In genomic region chr9:46112246-46112645, GRCm38 (mm10) we compare ENCODE assay signal across 10 mouse cellular contexts.
DNase-seq lines count a peak whose midpoint lies in the region; ATAC-seq and TF ChIP-seq lines count a peak whose summit lies in the region.
"Had no signal": no experiment of that assay in that cellular context is flagged by ENCODE, and none has a peak within 500 bp of the region (broad histone marks: within the 10 kb centered on the region; RNA-seq: fewer than 3 reads in every experiment).

No protein-coding gene starts in this region.

- no peak overlapping the region for H3K4me3 ChIP-seq in forebrain, embryonic 10.5 days
- no peak overlapping the region for H3K4me3 ChIP-seq in forebrain, embryonic 12.5 days (replicated peaks)
- no peak overlapping the region for H3K4me3 ChIP-seq in heart, embryonic 10.5 days
- H3K4me3 ChIP-seq in lung, adult 2 months (replicated peaks; ENCODE audit: extremely low read depth, low read depth, low read length): no peak overlapping the region

- no peak for DNase-seq in forebrain, embryonic 10.5 days (ENCODE audit: extremely low spot score, low spot score)
- DNase-seq in adrenal gland, postnatal 10 days: peak; percentile 47
- no peak for DNase-seq in heart, embryonic 10.5 days (ENCODE audit: low spot score)
- DNase-seq in lung, adult 2 months: peak; percentile 62
- no peak for DNase-seq in cerebellum, postnatal 25 days
- DNase-seq in layer of hippocampus, postnatal 10 days (ENCODE audit: low spot score in 2 of 2): no peak
- no peak for DNase-seq in T-cell, adult 2 months (ENCODE audit: low spot score)
- DNase-seq: cerebellum, adult 9-10 months had no signal

- H3K27ac ChIP-seq in forebrain, embryonic 10.5 days: peak overlapping the region; percentile 49; the same call in 1 of the 2 replicates
- no peak overlapping the region for H3K27ac ChIP-seq in forebrain, embryonic 12.5 days
- 0 out of 2 replicates have a peak overlapping the region, but pooled peaks have one; percentile 16 for H3K27ac ChIP-seq in heart, embryonic 10.5 days

- H3K27me3 ChIP-seq in forebrain, embryonic 10.5 days (ENCODE audit: poor library complexity, severe bottlenecking): no peaks in the 10 kb centered on the region
- H3K27me3 ChIP-seq in forebrain, embryonic 12.5 days: no peaks in the 10 kb centered on the region
- H3K27me3 ChIP-seq in heart, embryonic 10.5 days (ENCODE audit: insufficient read depth, poor library complexity, severe bottlenecking): no peaks in the 10 kb centered on the region
- H3K27me3 ChIP-seq: megakaryocyte, embryonic 14.5 days had no signal

- no peaks in the 10 kb centered on the region for H3K9me3 ChIP-seq in forebrain, embryonic 10.5 days
- no peaks in the 10 kb centered on the region for H3K9me3 ChIP-seq in forebrain, embryonic 12.5 days
- H3K9me3 ChIP-seq in heart, embryonic 10.5 days: no peaks in the 10 kb centered on the region
- H3K9me3 ChIP-seq: megakaryocyte, embryonic 14.5 days had no signal

- TF ChIP-seq CTCF in lung, adult 2 months (IDR thresholded peaks at IDR 0.05; ENCODE audit: insufficient read depth, low read length): no peak

- H3K36me3 ChIP-seq in forebrain, embryonic 10.5 days (replicated peaks): no peaks in the 10 kb centered on the region
- H3K36me3 ChIP-seq in forebrain, embryonic 12.5 days (replicated peaks): no peaks in the 10 kb centered on the region
- no peaks in the 10 kb centered on the region for H3K36me3 ChIP-seq in heart, embryonic 10.5 days

- no peak overlapping the region for H3K4me2 ChIP-seq in forebrain, embryonic 12.5 days

- H3K9ac ChIP-seq in forebrain, embryonic 12.5 days: no peak overlapping the region

- ATAC-seq in forebrain, embryonic 12.5 days (ENCODE audit: low FRiP score): no peak

- H3K4me1 ChIP-seq in forebrain, embryonic 10.5 days: peaks cover 41% of the 10 kb centered on the region
- H3K4me1 ChIP-seq in forebrain, embryonic 12.5 days: peaks cover 24% of the 10 kb centered on the region
- peaks cover 38% of the 10 kb centered on the region for H3K4me1 ChIP-seq in heart, embryonic 10.5 days
- H3K4me1 ChIP-seq in lung, adult 2 months (ENCODE audit: control insufficient read depth, insufficient read depth, low read length): peaks cover 21% of the 10 kb centered on the region

- no peak for TF ChIP-seq POLR2A in lung, adult 2 months (IDR thresholded peaks at IDR 0.05; ENCODE audit: borderline replicate concordance, extremely low read depth, low read depth, low read length)

- 74% methylated on average over 5 of the region's 5 CpGs for WGBS in forebrain, embryonic 10.5 days
- 43% methylated on average over 5 of the region's 5 CpGs for WGBS in forebrain, embryonic 12.5 days
- WGBS in heart, embryonic 10.5 days: 53% methylated on average over 5 of the region's 5 CpGs
- WGBS in lung, adult 2 months: 11% methylated on average over 5 of the region's 5 CpGs

Comparison
In these comparisons a context has a peak if more than half of its experiments do, and no peak if none do; other contexts are left out.
1. DNase-seq: peak in adrenal gland, postnatal 10 days (single experiment) and lung, adult 2 months (single experiment); none in forebrain, embryonic 10.5 days (single experiment), heart, embryonic 10.5 days (single experiment), cerebellum, postnatal 25 days (0 of 2), layer of hippocampus, postnatal 10 days (0 of 2) and T-cell, adult 2 months (single experiment).